ENCODE assay signal across 11 mouse cellular contexts in genomic region chr9:70653875-70654274, GRCm38 (mm10). TPM values are rescaled to one million over a fixed set of nuclear protein-coding genes. Genes with fewer than 3 reads are reported as not detected.
DNase-seq lines count a peak whose midpoint lies in the region; ATAC-seq lines count a peak whose summit lies in the region.
"Had no signal": no experiment of that assay in that cellular context is flagged by ENCODE, and none has a peak within 500 bp of the region (broad histone marks: within the 10 kb centered on the region; RNA-seq: fewer than 3 reads in every experiment).

No protein-coding gene starts in this region.

- H3K9me3 ChIP-seq in heart, embryonic 12.5 days (replicated peaks): no peaks in the 10 kb centered on the region
- H3K9me3 ChIP-seq in neural tube, embryonic 11.5 days (ENCODE audit: control insufficient read depth, low read length): no peaks in the 10 kb centered on the region
- H3K9me3 ChIP-seq in midbrain, embryonic 10.5 days (replicated peaks): no peaks in the 10 kb centered on the region

- peaks cover 3% of the 10 kb centered on the region; the same call in 1 of the 2 replicates for H3K36me3 ChIP-seq in heart, embryonic 12.5 days
- H3K36me3 ChIP-seq in neural tube, embryonic 11.5 days (ENCODE audit: control insufficient read depth, insufficient read depth, low read length): no peaks in the 10 kb centered on the region
- no peaks in the 10 kb centered on the region for H3K36me3 ChIP-seq in midbrain, embryonic 10.5 days

- no peaks in the 10 kb centered on the region for H3K27me3 ChIP-seq in heart, embryonic 12.5 days (replicated peaks)
- no peaks in the 10 kb centered on the region for H3K27me3 ChIP-seq in neural tube, embryonic 11.5 days (ENCODE audit: control insufficient read depth, insufficient read depth, low read length)
- H3K27me3 ChIP-seq in midbrain, embryonic 10.5 days (ENCODE audit: low read depth, poor library complexity, severe bottlenecking): no peaks in the 10 kb centered on the region

- H3K27ac ChIP-seq in heart, embryonic 12.5 days (ENCODE audit: poor library complexity, severe bottlenecking): no peak overlapping the region
- H3K27ac ChIP-seq in neural tube, embryonic 11.5 days (ENCODE audit: low read depth, low read length): no peak overlapping the region
- no peak overlapping the region for H3K27ac ChIP-seq in midbrain, embryonic 10.5 days (replicated peaks)
- H3K27ac ChIP-seq: heart, adult 2 months had no signal

- peaks cover 12% of the 10 kb centered on the region for H3K4me1 ChIP-seq in heart, embryonic 12.5 days (replicated peaks)
- H3K4me1 ChIP-seq in neural tube, embryonic 11.5 days (ENCODE audit: control insufficient read depth, insufficient read depth, low read length): no peaks in the 10 kb centered on the region; the same call in 1 of the 2 replicates
- peaks cover 28% of the 10 kb centered on the region for H3K4me1 ChIP-seq in midbrain, embryonic 10.5 days

- ATAC-seq in heart, embryonic 12.5 days (ENCODE audit: insufficient number of reproducible peaks, low FRiP score): no peak
- no peak for ATAC-seq in neural tube, embryonic 11.5 days (ENCODE audit: insufficient read depth, low FRiP score, low TSS enrichment)

- DNase-seq in heart, adult 9 months (ENCODE audit: low spot score in 2 of 2): no peak
- no peak for DNase-seq in neural tube, embryonic 11.5 days (ENCODE audit: low spot score)
- DNase-seq in neural tube, embryonic 10.5 days (ENCODE audit: extremely low spot score, low spot score): no peak
- no peak for DNase-seq in midbrain, embryonic 10.5 days (ENCODE audit: low spot score)
- DNase-seq in spleen, postnatal 14 days (ENCODE audit: low spot score in 2 of 2): no peak
- DNase-seq in spleen, adult 18-20 months: no peak
- DNase-seq in urinary bladder, adult 18-20 months (ENCODE audit: low spot score in 2 of 2): no peak
- DNase-seq: heart, adult 2 months; lung, postnatal 4 days had no signal

- 79% methylated on average over 2 of the region's 2 CpGs for WGBS in heart, embryonic 12.5 days
- 75% methylated on average over 2 of the region's 2 CpGs for WGBS in neural tube, embryonic 11.5 days
- WGBS in midbrain, embryonic 10.5 days: 84% methylated on average over 2 of the region's 2 CpGs

- no peak overlapping the region for H3K4me2 ChIP-seq in heart, embryonic 12.5 days
- H3K4me2 ChIP-seq in neural tube, embryonic 11.5 days (ENCODE audit: low read depth): peak overlapping the region; percentile 2; the same call in 1 of the 2 replicates

- no peak overlapping the region for H3K9ac ChIP-seq in heart, embryonic 12.5 days
- H3K9ac ChIP-seq in neural tube, embryonic 11.5 days (ENCODE audit: low read length): no peak overlapping the region

- H3K4me3 ChIP-seq in heart, embryonic 12.5 days: peak overlapping the region; percentile 19; the same call in 1 of the 2 replicates
- no peak overlapping the region for H3K4me3 ChIP-seq in neural tube, embryonic 11.5 days (ENCODE audit: low read depth, low read length)
- 0 out of 2 replicates have a peak overlapping the region, but pooled peaks have one; percentile 11 for H3K4me3 ChIP-seq in midbrain, embryonic 10.5 days
- H3K4me3 ChIP-seq: heart, adult 2 months had no signal

RNA-seq across cellular contexts. Expression of gene Gm10642, which starts 2.2 kb away (rescaled TPM):
- 0.36 and 0.54 TPM in 2 replicates for polyA plus RNA-seq in heart, embryonic 12.5 days (2016; fragmentation: Nextera tagmentation; extraction: Ambion mirVana)
- 0.37 and 0.51 TPM in 2 replicates for polyA plus RNA-seq in neural tube, embryonic 11.5 days (2014; fragmentation: Nextera tagmentation; extraction: Ambion mirVana)
- polyA plus RNA-seq in midbrain, embryonic 10.5 days (2016; fragmentation: Nextera tagmentation; extraction: Ambion mirVana): 0.25 and 0.33 TPM in 2 replicates
- polyA plus RNA-seq: kidney, embryonic 14.5 days had no signal

RNA-seq across cellular contexts. Expression of gene Mindy2, which starts 3.1 kb away (rescaled TPM):
- polyA plus RNA-seq in heart, embryonic 12.5 days (2016; fragmentation: Nextera tagmentation; extraction: Ambion mirVana): 14.7 and 16.1 TPM in 2 replicates
- polyA plus RNA-seq in neural tube, embryonic 11.5 days (2014; fragmentation: Nextera tagmentation; extraction: Ambion mirVana): 11.1 and 12.0 TPM in 2 replicates
- polyA plus RNA-seq in midbrain, embryonic 10.5 days (2016; fragmentation: Nextera tagmentation; extraction: Ambion mirVana): 5.0 and 6.4 TPM in 2 replicates

RNA-seq across cellular contexts. Expression of gene Adam10, which starts 24.9 kb away (rescaled TPM):
- 106 and 107 TPM in 2 replicates for polyA plus RNA-seq in heart, embryonic 12.5 days (2016; fragmentation: Nextera tagmentation; extraction: Ambion mirVana)
- polyA plus RNA-seq in neural tube, embryonic 11.5 days (2014; fragmentation: Nextera tagmentation; extraction: Ambion mirVana): 64.7 and 67.8 TPM in 2 replicates
- 66.2 and 72.7 TPM in 2 replicates for polyA plus RNA-seq in midbrain, embryonic 10.5 days (2016; fragmentation: Nextera tagmentation; extraction: Ambion mirVana)
